Mouse (Mus musculus): ENCODE measurements around the gene Akr1c14.
"Not testable (repeated sequence)": the region's sequence is repeated elsewhere in the genome, so short reads cannot be mapped to it uniquely, and the experiment has no call there.

Akr1c14 gene

GRCm38 (mm10) chr13:4048719-4049118 lies at the start of gene Akr1c14:
Akr1c14 (plus strand) TSS chr13:4049011.
- DNase-seq, result no peak

GRCm38 (mm10) chr13:4001687-4002086 lies 47.1 kb upstream of the Akr1c14 start:
- DNase-seq, result peak; percentile 25 to 67

- no peak for DNase-seq
These were observed 38.0 kb upstream of the Akr1c14 start for GRCm38 (mm10) chr13:4010784-4011183.

GRCm38 (mm10) chr13:4013811-4014210 lies 35.0 kb upstream of the Akr1c14 start:
- DNase-seq, result no peak

GRCm38 (mm10) chr13:4029897-4030296 lies 18.9 kb upstream of the Akr1c14 start:
- DNase-seq, result no peak

- no peak for DNase-seq
These were observed 16.3 kb upstream of the Akr1c14 start for GRCm38 (mm10) chr13:4032512-4032911.

- no peak for DNase-seq
These were observed 13.8 kb upstream of the Akr1c14 start for GRCm38 (mm10) chr13:4035052-4035451.

- DNase-seq, result no peak
These were observed 2.7 kb upstream of the Akr1c14 start for GRCm38 (mm10) chr13:4046113-4046512.

- no peak for DNase-seq
These were observed 2.0 kb upstream of the Akr1c14 start for GRCm38 (mm10) chr13:4046841-4047240.

- no peak for DNase-seq
These were observed 585 bp upstream of the Akr1c14 start for GRCm38 (mm10) chr13:4048226-4048625.

GRCm38 (mm10) chr13:4049655-4050054 lies 844 bp downstream of the Akr1c14 start:
- DNase-seq, result no peak

- DNase-seq, result no peak
These were observed 6.6 kb downstream of the Akr1c14 start for GRCm38 (mm10) chr13:4055450-4055849.

GRCm38 (mm10) chr13:4056211-4056610 lies 7.4 kb downstream of the Akr1c14 start:
- DNase-seq, result no peak

GRCm38 (mm10) chr13:4058239-4058638 lies 9.4 kb downstream of the Akr1c14 start:
- not testable (repeated sequence) for DNase-seq

GRCm38 (mm10) chr13:4059363-4059762 lies 10.6 kb downstream of the Akr1c14 start:
- no peak for DNase-seq

- no peak for DNase-seq
These were observed 11.5 kb downstream of the Akr1c14 start for GRCm38 (mm10) chr13:4060214-4060730.

- no peak for DNase-seq
These were observed 28.0 kb downstream of the Akr1c14 start for GRCm38 (mm10) chr13:4076517-4077435.

- DNase-seq, result no peak
These were observed 31.1 kb downstream of the Akr1c14 start for GRCm38 (mm10) chr13:4079876-4080275.

- DNase-seq, result no peak
These were observed 52.9 kb downstream of the Akr1c14 start for GRCm38 (mm10) chr13:4101691-4102090.

- no peak for DNase-seq
These were observed 53.9 kb downstream of the Akr1c14 start for GRCm38 (mm10) chr13:4102721-4103120.

GRCm38 (mm10) chr13:4110281-4111188 lies 61.7 kb downstream of the Akr1c14 start:
- peak; percentile 42 to 67 for DNase-seq

- DNase-seq, result no peak
These were observed 70.5 kb downstream of the Akr1c14 start for GRCm38 (mm10) chr13:4119181-4119904.
